Mouse (Mus musculus) CH12.LX (cell line): ENCODE data around the gene Sycp2l. TPM values are rescaled to one million over a fixed set of nuclear protein-coding genes. Genes with fewer than 3 reads are reported as not detected.
A peak's percentile ranks its signal among the peaks of the same experiment; 100 is the strongest.

Experiments
- DNase-seq: peaks from one replicate; pipeline ENCODE4 v3.0.0-alpha.2; 2013; ENCODE audit errors: extremely low read depth
- H3K27ac ChIP-seq: 2 replicates; pipeline ENCODE4 v1.5.1; 2012; ENCODE audit warnings: low read depth, mild to moderate bottlenecking, control low read depth, moderate library complexity; ENCODE audit not compliant: insufficient read depth
- H3K27me3 ChIP-seq: replicated peaks from 2 replicates; pipeline ENCODE3; 2012; ENCODE audit warnings: inconsistent platforms
- H3K36me3 ChIP-seq, 2 experiments: replicated peaks in 1 of 2; 2 replicates each; pipeline versions ENCODE3 to v1.6.1; 2012; ENCODE audit warnings: inconsistent platforms in 1 of 2, low read length in 1 of 2, mild to moderate bottlenecking in 1 of 2, mixed read lengths in 1 of 2, moderate library complexity in 1 of 2; ENCODE audit not compliant: control insufficient read depth in 1 of 2, insufficient read depth in 1 of 2
- H3K4me1 ChIP-seq, 2 experiments: 2 replicates each; pipeline ENCODE4 v1.6.1; 2012; ENCODE audit warnings: inconsistent platforms in 1 of 2, moderate library complexity in 1 of 2; ENCODE audit not compliant: insufficient read depth in 2 of 2, control insufficient read depth in 1 of 2
- H3K4me2 ChIP-seq: 2 replicates; pipeline ENCODE4 v1.6.1; 2012; ENCODE audit warnings: low read depth, mild to moderate bottlenecking, control low read depth; ENCODE audit not compliant: poor library complexity, insufficient read depth, severe bottlenecking
- H3K4me3 ChIP-seq, 3 experiments: fragments of 150-350 bp in 1 of 3; sonication (generic) in 1 of 3; replicated peaks in 1 of 3; 2 replicates each; pipeline versions ENCODE3 to v1.5.1; 2011 to 2012; ENCODE audit warnings: low read depth in 2 of 3, low read length in 2 of 3, mild to moderate bottlenecking in 2 of 3, moderate library complexity in 2 of 3, control low read depth in 1 of 3, improper control_type of control experiment in 1 of 3, inconsistent platforms in 1 of 3, mixed read lengths in 1 of 3; ENCODE audit not compliant: poor library complexity in 1 of 3
- H3K79me2 ChIP-seq: replicated peaks from 2 replicates; pipeline ENCODE4 v1.6.1; 2012; ENCODE audit warnings: mild to moderate bottlenecking, moderate library complexity; ENCODE audit not compliant: control insufficient read depth, poor library complexity, insufficient read depth, severe bottlenecking; ENCODE audit errors: extremely low read depth
- H3K9ac ChIP-seq: 2 replicates; pipeline ENCODE4 v1.6.1; 2012; ENCODE audit warnings: low read depth, mild to moderate bottlenecking, control low read depth, moderate library complexity; ENCODE audit not compliant: insufficient read depth
- H3K9me3 ChIP-seq: replicated peaks from 2 replicates; pipeline ENCODE3; 2012; ENCODE audit warnings: low read length, inconsistent platforms, mixed read lengths
- CHD1 ChIP-seq: IDR thresholded peaks from 2 replicates; pipeline ENCODE4 v1.6.1; 2012; ENCODE audit warnings: low read depth, low read length, improper control_type of control experiment, inconsistent platforms
- CHD2 ChIP-seq: IDR thresholded peaks from 2 replicates; pipeline ENCODE4 v1.6.1; 2011; ENCODE audit warnings: low read length, improper control_type of control experiment
- CTCF ChIP-seq, 2 experiments: IDR thresholded peaks in 1 of 2; conservative IDR thresholded peaks in 1 of 2; 2 replicates each; pipeline ENCODE4 v1.5.1; 2011 to 2012; ENCODE audit warnings: low read depth in 2 of 2, low read length in 2 of 2, improper control_type of control experiment in 1 of 2, inconsistent platforms in 1 of 2, mild to moderate bottlenecking in 1 of 2, moderate library complexity in 1 of 2
- E2F4 ChIP-seq: IDR thresholded peaks from 2 replicates; pipeline ENCODE4 v1.6.1; 2011; ENCODE audit warnings: low read depth, low read length, improper control_type of control experiment; ENCODE audit not compliant: insufficient replicate concordance
- ELF1 ChIP-seq: IDR thresholded peaks from 2 replicates; pipeline ENCODE4 v1.6.1; 2014; ENCODE audit warnings: low read depth, mild to moderate bottlenecking, inconsistent platforms, low read length, improper control_type of control experiment
- EP300 ChIP-seq: IDR thresholded peaks from 2 replicates; pipeline ENCODE4 v1.6.1; 2011; ENCODE audit warnings: low read length, improper control_type of control experiment
- ETS1 ChIP-seq: conservative IDR thresholded peaks from 2 replicates; pipeline ENCODE4 v1.6.1; 2012; ENCODE audit warnings: low read depth, mild to moderate bottlenecking, inconsistent platforms, low read length, improper control_type of control experiment, moderate library complexity
- GABPA ChIP-seq: IDR thresholded peaks from 2 replicates; pipeline ENCODE4 v1.6.1; 2012; ENCODE audit warnings: low read depth, low read length, improper control_type of control experiment, inconsistent platforms; ENCODE audit not compliant: insufficient replicate concordance
- JUN ChIP-seq: IDR thresholded peaks from 2 replicates; pipeline ENCODE4 v1.6.1; 2011; ENCODE audit warnings: low read depth, mild to moderate bottlenecking, low read length, improper control_type of control experiment, moderate library complexity; ENCODE audit not compliant: insufficient read depth
- MAFK ChIP-seq: IDR thresholded peaks from 2 replicates; pipeline ENCODE4 v1.6.1; 2011; ENCODE audit warnings: low read length, improper control_type of control experiment; ENCODE audit not compliant: insufficient replicate concordance
- MAZ ChIP-seq: IDR thresholded peaks from 2 replicates; pipeline ENCODE4 v1.6.1; 2012; ENCODE audit warnings: low read depth, mild to moderate bottlenecking, inconsistent platforms, low read length, improper control_type of control experiment, moderate library complexity
- MXI1 ChIP-seq: IDR thresholded peaks from 2 replicates; pipeline ENCODE4 v1.6.1; 2011; ENCODE audit warnings: mild to moderate bottlenecking, low read depth, low read length, improper control_type of control experiment
- MYC ChIP-seq: IDR thresholded peaks from 2 replicates; pipeline ENCODE4 v1.6.1; 2011; ENCODE audit warnings: low read depth, mild to moderate bottlenecking, improper control_type of control experiment, low read length
- NELFE ChIP-seq: IDR thresholded peaks from 2 replicates; pipeline ENCODE4 v1.6.1; 2011; ENCODE audit warnings: low read depth, low read length, improper control_type of control experiment
- PAX5 ChIP-seq: IDR thresholded peaks from 2 replicates; pipeline ENCODE4 v1.6.1; 2012; ENCODE audit warnings: low read length, inconsistent platforms, mixed read lengths
- POLR2A ChIP-seq: IDR thresholded peaks from 2 replicates; pipeline ENCODE4 v1.6.1; 2011; ENCODE audit warnings: low read depth, mild to moderate bottlenecking, improper control_type of control experiment, low read length
- RAD21 ChIP-seq: IDR thresholded peaks from 2 replicates; pipeline ENCODE4 v1.6.1; 2011; ENCODE audit warnings: low read depth, mild to moderate bottlenecking, low read length, improper control_type of control experiment, moderate library complexity
- SIN3A ChIP-seq: IDR thresholded peaks from 2 replicates; pipeline ENCODE4 v1.6.1; 2012; ENCODE audit warnings: low read length, improper control_type of control experiment, inconsistent platforms
- SMC3 ChIP-seq: IDR thresholded peaks from 2 replicates; pipeline ENCODE4 v1.6.1; 2011; ENCODE audit warnings: low read depth, low read length, improper control_type of control experiment
- TBP ChIP-seq: conservative IDR thresholded peaks from 2 replicates; pipeline ENCODE4 v1.6.1; 2011; ENCODE audit warnings: low read depth, low read length, improper control_type of control experiment
- TCF12 ChIP-seq: IDR thresholded peaks from 2 replicates; pipeline ENCODE4 v1.6.1; 2014; ENCODE audit warnings: low read depth, mild to moderate bottlenecking, inconsistent platforms, low read length, improper control_type of control experiment
- UBTF ChIP-seq: IDR thresholded peaks from 2 replicates; pipeline ENCODE4 v1.6.1; 2012; ENCODE audit warnings: low read depth, mild to moderate bottlenecking, inconsistent platforms, low read length, improper control_type of control experiment, moderate library complexity
- USF1 ChIP-seq: IDR thresholded peaks from 2 replicates; pipeline ENCODE4 v1.6.1; 2014; ENCODE audit warnings: low read depth, mild to moderate bottlenecking, inconsistent platforms, low read length, improper control_type of control experiment
- USF2 ChIP-seq: conservative IDR thresholded peaks from 2 replicates; pipeline ENCODE4 v1.6.1; 2011; ENCODE audit warnings: low read depth, low read length, improper control_type of control experiment
- ZKSCAN1 ChIP-seq: IDR thresholded peaks from 2 replicates; pipeline ENCODE4 v1.6.1; 2012; ENCODE audit warnings: low read depth, inconsistent platforms, low read length, improper control_type of control experiment, borderline replicate concordance
- ZMIZ1 ChIP-seq: IDR thresholded peaks from 2 replicates; pipeline ENCODE4 v1.6.1; 2012; ENCODE audit warnings: low read depth, mild to moderate bottlenecking, inconsistent platforms, low read length, improper control_type of control experiment
- ZNF384 ChIP-seq: IDR thresholded peaks from 2 replicates; pipeline ENCODE4 v1.6.1; 2012; ENCODE audit warnings: low read depth, low read length, improper control_type of control experiment, inconsistent platforms
- dilution Hi-C: fragments of 300-500 bp; cut with MboI; formaldehyde crosslinking; loops from 2 replicates; pipeline ENCODE4 v1.14.3; 2020; ENCODE audit warnings: low sequenced_read_pairs; ENCODE audit not compliant: extremely low pct_unique_long_range_greater_than_20kb, extremely low pct_ligation_motif_present
- in situ Hi-C: fragments of 300-500 bp; cut with MboI; formaldehyde crosslinking; loops from 3 replicates; pipeline ENCODE4 v1.14.3; 2019; ENCODE audit warnings: low sequenced_read_pairs, low pct_ligation_motif_present, low pct_unique_long_range_greater_than_20kb, mixed read lengths
- polyA plus RNA-seq: library from polyadenylated mRNA; unstranded; fragments of >175 nt; gene quantifications from 2 replicates; pipeline ENCODE4 v1.2.1, GENCODE M21; 2012; ENCODE audit warnings: low read depth; ENCODE audit not compliant: insufficient read length
- total RNA-seq, 2 experiments: library from RNA; depleted of rRNA; stranded (reverse); fragments of 300-350 nt in 1 of 2; fragments of >200 nt in 1 of 2; gene quantifications; 2 replicates each; pipeline ENCODE4 v1.2.3; 2012 to 2014

Sycp2l gene
- total and polyA plus RNA-seq, 3 experiments, result 0.21 to 1.3 (median 0.36) TPM

DNA sequence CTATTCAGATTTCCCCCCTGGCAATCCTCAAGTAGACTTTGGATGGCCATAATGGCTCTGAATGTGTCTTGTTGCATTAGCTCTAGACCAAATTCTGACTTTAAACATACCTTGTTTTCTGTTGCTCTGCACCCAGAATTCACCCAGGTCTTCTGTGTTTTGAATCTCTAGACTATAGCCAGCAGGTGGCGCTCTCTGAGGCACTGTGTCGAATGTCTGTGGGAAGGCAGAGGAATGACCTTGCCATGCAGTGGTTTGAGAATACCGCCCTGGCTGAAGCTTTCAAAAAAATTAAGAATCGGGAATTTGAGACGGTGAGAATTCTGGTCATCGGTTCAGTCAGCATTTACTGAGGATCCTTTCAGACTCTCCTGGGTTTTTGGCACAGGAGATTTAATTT, 20.8 kb downstream of the Sycp2l start:
- Histone ChIP-seq H3K9me3 (no peaks in the 10 kb centered on the region), H3K36me3 (peaks cover 0 to 2% of the 10 kb centered on the region in 2 experiments), H3K4me3 (no peak overlapping the region), H3K27ac (no peak overlapping the region), H3K27me3 (no peaks in the 10 kb centered on the region), H3K4me2 (no peak overlapping the region), H3K4me1 (no peaks in the 10 kb centered on the region), H3K9ac (no peak overlapping the region), H3K79me2 (no peaks in the 10 kb centered on the region)
- TF ChIP-seq E2F4, result no peak
- TF ChIP-seq JUN, result no peak
- no peak for TF ChIP-seq GABPA
- TF ChIP-seq TBP, result no peak
- TF ChIP-seq CTCF (conservative IDR thresholded peaks at IDR 0.05 in 1 of 2, IDR thresholded peaks at IDR 0.05 in 1 of 2; ENCODE audit: low read depth in 2 of 2, low read length in 2 of 2), result peak; percentile 78 to 89
- no peak for TF ChIP-seq MAZ
- no peak for TF ChIP-seq MAFK
- no peak for TF ChIP-seq USF1
- peak; percentile 83 for TF ChIP-seq SMC3
- no peak for TF ChIP-seq EP300
- TF ChIP-seq ZNF384, result no peak
- no peak for TF ChIP-seq CHD2
- no peak for TF ChIP-seq UBTF
- no peak for TF ChIP-seq TCF12
- TF ChIP-seq ETS1, result no peak
- TF ChIP-seq MXI1, result no peak
- TF ChIP-seq PAX5, result no peak
- TF ChIP-seq POLR2A, result no peak
- no peak for TF ChIP-seq ELF1
- peak; percentile 53 for TF ChIP-seq RAD21
- TF ChIP-seq NELFE, result no peak
- TF ChIP-seq SIN3A, result no peak
- dilution Hi-C loops, result no loop called here
- peak; percentile 79 for DNase-seq
- in situ Hi-C loops, result loop anchor here (25.0 kb wide), 1 partner anchor 427 kb away; no protein-coding TSS in a partner anchor

GRCm38 (mm10) chr13:41145433-41145970, 31.4 kb downstream of the Sycp2l start:
- no peaks in the 10 kb centered on the region for H3K79me2 ChIP-seq
- no peaks in the 10 kb centered on the region for H3K36me3 ChIP-seq
- H3K27ac ChIP-seq, result no peak overlapping the region
- no peak for DNase-seq
- no peaks in the 10 kb centered on the region for H3K9me3 ChIP-seq
- TF ChIP-seq MAZ (no peak), GABPA (no peak), PAX5 (no peak), ZMIZ1 (no peak), CHD1 (no peak), UBTF (no peak), USF2 (no peak), ZKSCAN1 (no peak), MYC (no peak)
- no peak overlapping the region for H3K4me3 ChIP-seq
- no peak overlapping the region for H3K4me2 ChIP-seq
- in situ Hi-C loops (loop anchor here (25.0 kb wide), 1 partner anchor 417 kb away; no protein-coding TSS in a partner anchor), dilution Hi-C loops (no loop called here)
- H3K4me1 ChIP-seq, result no peaks in the 10 kb centered on the region
- no peak overlapping the region for H3K9ac ChIP-seq
- H3K27me3 ChIP-seq, result no peaks in the 10 kb centered on the region
